Mouse (Mus musculus) hematopoietic stem cell, adult 5-6 weeks (primary cell): ENCODE data around the gene Phgr1. TPM values are rescaled to one million over a fixed set of nuclear protein-coding genes. Genes with fewer than 3 reads are reported as not detected.

Experiments
- total RNA-seq: library from RNA; stranded (forward); fragments of 172-1452, 232-1000 nt; gene quantifications from 2 replicates; pipeline ENCODE4 v1.2.3, GENCODE M21; 2017

The Phgr1 gene
- total RNA-seq, 1 experiment from 2014 or later: not detected

Other genes starting within 250 kb of the Phgr1 start
- 1.9 and 2.6 TPM in 2 replicates for gene Bmf, start 223.1 kb upstream of the Phgr1 start, total RNA-seq
- 85.6 and 101 TPM in 2 replicates for gene Bub1b, start 174.6 kb upstream of the Phgr1 start, total RNA-seq
- 0.94 TPM in 1 of 2 replicates, not detected in the other for gene Pak6, start 109.5 kb upstream of the Phgr1 start, total RNA-seq
- 1.9 and 2.3 TPM in 2 replicates for gene Ankrd63, start 68.8 kb upstream of the Phgr1 start, total RNA-seq
- 67.8 and 118 TPM in 2 replicates for gene Plcb2, start 44.3 kb upstream of the Phgr1 start, total RNA-seq
- gene Inafm2, start 27.0 kb upstream of the Phgr1 start, total RNA-seq: 17.7 and 23.0 TPM in 2 replicates
- 2.1 and 2.8 TPM in 2 replicates for gene Ccdc9b, start 10.1 kb upstream of the Phgr1 start, total RNA-seq
- not detected in 2 replicates for gene Disp2, start 7.0 kb downstream of the Phgr1 start, total RNA-seq
- 97.9 and 151 TPM in 2 replicates for gene Knstrn, start 41.2 kb downstream of the Phgr1 start, total RNA-seq
- gene Ivd, start 89.2 kb downstream of the Phgr1 start, total RNA-seq: 30.4 and 35.1 TPM in 2 replicates
- 6.4 and 6.9 TPM in 2 replicates for gene Bahd1, start 127.6 kb downstream of the Phgr1 start, total RNA-seq
- 4.0 and 4.5 TPM in 2 replicates for gene Chst14, start 153.7 kb downstream of the Phgr1 start, total RNA-seq